Mouse (Mus musculus): Measurements from ENCODE around the gene Ccdc113. TPM values are rescaled to one million over a fixed set of nuclear protein-coding genes. Genes with fewer than 3 reads are reported as not detected.

Ccdc113 gene
- polyA plus RNA-seq, 2 experiments: 0.24 to 0.48 TPM

GRCm38 (mm10) chr8:95500436-95500835, 33.4 kb upstream of the Ccdc113 start:
- Histone ChIP-seq H3K4me1 (ENCODE audit: control insufficient read depth, insufficient read depth, low read length) (no peaks in the 10 kb centered on the region), H3K27me3 (ENCODE audit: control insufficient read depth, insufficient read depth, low read length) (no peaks in the 10 kb centered on the region), H3K27ac (replicated peaks; ENCODE audit: low read depth, low read length) (no peak overlapping the region), H3K9ac (ENCODE audit: low read depth, low read length, severe bottlenecking) (no peak overlapping the region), H3K4me3 (replicated peaks; ENCODE audit: low read length) (no peak overlapping the region), H3K36me3 (ENCODE audit: control insufficient read depth, insufficient read depth, low read length) (no peaks in the 10 kb centered on the region), H3K9me3 (ENCODE audit: control insufficient read depth, low read length) (no peaks in the 10 kb centered on the region), H3K4me2 (replicated peaks; ENCODE audit: low read depth, low read length, severe bottlenecking) (no peak overlapping the region)
- WGBS: 95% methylated on average over 5 of the region's 5 CpGs
- no peak for DNase-seq (ENCODE audit: low spot score)
- TF ChIP-seq POLR2A (IDR thresholded peaks at IDR 0.05; ENCODE audit: borderline replicate concordance, extremely low read depth, insufficient read depth, insufficient read length): no peak
- ATAC-seq (ENCODE audit: low FRiP score, low read depth): no peak

GRCm38 (mm10) chr8:95502431-95502830, 31.5 kb upstream of the Ccdc113 start:
- no peak overlapping the region for H3K4me3 ChIP-seq (replicated peaks; ENCODE audit: low read length)
- 75% methylated on average over 7 of the region's 7 CpGs for WGBS
- no peak overlapping the region for H3K27ac ChIP-seq (replicated peaks; ENCODE audit: low read depth, low read length)
- ATAC-seq (ENCODE audit: low FRiP score, low read depth) (no peak), DNase-seq (ENCODE audit: low spot score) (no peak)
- H3K4me1 ChIP-seq (ENCODE audit: control insufficient read depth, insufficient read depth, low read length): no peaks in the 10 kb centered on the region
- no peaks in the 10 kb centered on the region for H3K27me3 ChIP-seq (ENCODE audit: control insufficient read depth, insufficient read depth, low read length)
- H3K9ac ChIP-seq (ENCODE audit: low read depth, low read length, severe bottlenecking): no peak overlapping the region
- H3K4me2 ChIP-seq (replicated peaks; ENCODE audit: low read depth, low read length, severe bottlenecking): no peak overlapping the region
- H3K9me3 ChIP-seq (ENCODE audit: control insufficient read depth, low read length): no peaks in the 10 kb centered on the region
- H3K36me3 ChIP-seq (ENCODE audit: control insufficient read depth, insufficient read depth, low read length): no peaks in the 10 kb centered on the region
- TF ChIP-seq POLR2A (IDR thresholded peaks at IDR 0.05; ENCODE audit: borderline replicate concordance, extremely low read depth, insufficient read depth, insufficient read length): no peak

GRCm38 (mm10) chr8:95504835-95505234, 29.1 kb upstream of the Ccdc113 start:
- Histone ChIP-seq H3K9me3 (ENCODE audit: control insufficient read depth, low read length) (no peaks in the 10 kb centered on the region), H3K4me1 (ENCODE audit: control insufficient read depth, insufficient read depth, low read length) (no peaks in the 10 kb centered on the region), H3K9ac (ENCODE audit: low read depth, low read length, severe bottlenecking) (no peak overlapping the region), H3K27me3 (ENCODE audit: control insufficient read depth, insufficient read depth, low read length) (no peaks in the 10 kb centered on the region), H3K4me3 (replicated peaks; ENCODE audit: low read length) (no peak overlapping the region), H3K36me3 (ENCODE audit: control insufficient read depth, insufficient read depth, low read length) (no peaks in the 10 kb centered on the region), H3K27ac (replicated peaks; ENCODE audit: low read depth, low read length) (no peak overlapping the region), H3K4me2 (replicated peaks; ENCODE audit: low read depth, low read length, severe bottlenecking) (no peak overlapping the region)
- DNase-seq (ENCODE audit: low spot score): no peak
- no peak for ATAC-seq (ENCODE audit: low FRiP score, low read depth)
- WGBS: 75% methylated on average over 5 of the region's 5 CpGs
- TF ChIP-seq POLR2A (IDR thresholded peaks at IDR 0.05; ENCODE audit: borderline replicate concordance, extremely low read depth, insufficient read depth, insufficient read length): no peak

GRCm38 (mm10) chr8:95505606-95506005, 28.3 kb upstream of the Ccdc113 start:
- no peak overlapping the region for H3K27ac ChIP-seq (replicated peaks; ENCODE audit: low read depth, low read length)
- no peaks in the 10 kb centered on the region for H3K36me3 ChIP-seq (ENCODE audit: control insufficient read depth, insufficient read depth, low read length)
- H3K4me3 ChIP-seq (replicated peaks; ENCODE audit: low read length): no peak overlapping the region
- WGBS: 84% methylated on average over 3 of the region's 3 CpGs
- H3K9me3 ChIP-seq (ENCODE audit: control insufficient read depth, low read length): no peaks in the 10 kb centered on the region
- ATAC-seq (ENCODE audit: low FRiP score, low read depth): no peak
- H3K4me2 ChIP-seq (replicated peaks; ENCODE audit: low read depth, low read length, severe bottlenecking): no peak overlapping the region
- no peaks in the 10 kb centered on the region for H3K4me1 ChIP-seq (ENCODE audit: control insufficient read depth, insufficient read depth, low read length)
- no peak for TF ChIP-seq POLR2A (IDR thresholded peaks at IDR 0.05; ENCODE audit: borderline replicate concordance, extremely low read depth, insufficient read depth, insufficient read length)
- no peak for DNase-seq (ENCODE audit: low spot score)
- no peak overlapping the region for H3K9ac ChIP-seq (ENCODE audit: low read depth, low read length, severe bottlenecking)
- no peaks in the 10 kb centered on the region for H3K27me3 ChIP-seq (ENCODE audit: control insufficient read depth, insufficient read depth, low read length)

GRCm38 (mm10) chr8:95506245-95506644, 27.6 kb upstream of the Ccdc113 start:
- no peaks in the 10 kb centered on the region for H3K4me1 ChIP-seq (ENCODE audit: control insufficient read depth, insufficient read depth, low read length)
- no peak overlapping the region for H3K4me2 ChIP-seq (replicated peaks; ENCODE audit: low read depth, low read length, severe bottlenecking)
- DNase-seq (ENCODE audit: low spot score) (no peak), ATAC-seq (ENCODE audit: low FRiP score, low read depth) (no peak)
- no peak overlapping the region for H3K4me3 ChIP-seq (replicated peaks; ENCODE audit: low read length)
- no peak overlapping the region for H3K27ac ChIP-seq (replicated peaks; ENCODE audit: low read depth, low read length)
- H3K9ac ChIP-seq (ENCODE audit: low read depth, low read length, severe bottlenecking): no peak overlapping the region
- H3K36me3 ChIP-seq (ENCODE audit: control insufficient read depth, insufficient read depth, low read length): no peaks in the 10 kb centered on the region
- 82% methylated on average over 5 of the region's 5 CpGs for WGBS
- no peak for TF ChIP-seq POLR2A (IDR thresholded peaks at IDR 0.05; ENCODE audit: borderline replicate concordance, extremely low read depth, insufficient read depth, insufficient read length)
- no peaks in the 10 kb centered on the region for H3K27me3 ChIP-seq (ENCODE audit: control insufficient read depth, insufficient read depth, low read length)
- no peaks in the 10 kb centered on the region for H3K9me3 ChIP-seq (ENCODE audit: control insufficient read depth, low read length)

GRCm38 (mm10) chr8:95512257-95512656, 21.6 kb upstream of the Ccdc113 start:
- Histone ChIP-seq H3K4me2 (replicated peaks; ENCODE audit: low read depth, low read length, severe bottlenecking) (no peak overlapping the region), H3K9ac (ENCODE audit: low read depth, low read length, severe bottlenecking) (no peak overlapping the region), H3K36me3 (ENCODE audit: control insufficient read depth, insufficient read depth, low read length) (no peaks in the 10 kb centered on the region), H3K4me1 (ENCODE audit: control insufficient read depth, insufficient read depth, low read length) (no peaks in the 10 kb centered on the region), H3K4me3 (replicated peaks; ENCODE audit: low read length) (no peak overlapping the region), H3K27ac (replicated peaks; ENCODE audit: low read depth, low read length) (no peak overlapping the region), H3K9me3 (ENCODE audit: control insufficient read depth, low read length) (no peaks in the 10 kb centered on the region), H3K27me3 (ENCODE audit: control insufficient read depth, insufficient read depth, low read length) (no peaks in the 10 kb centered on the region)
- WGBS: 63% methylated on average over 4 of the region's 4 CpGs
- no peak for TF ChIP-seq POLR2A (IDR thresholded peaks at IDR 0.05; ENCODE audit: borderline replicate concordance, extremely low read depth, insufficient read depth, insufficient read length)
- no peak for DNase-seq (ENCODE audit: low spot score)
- ATAC-seq (ENCODE audit: low FRiP score, low read depth): no peak

Data from limb, embryonic 14.5 days (tissue).